ENCODE assay signal across 24 mouse cellular contexts in the genomic region with DNA sequence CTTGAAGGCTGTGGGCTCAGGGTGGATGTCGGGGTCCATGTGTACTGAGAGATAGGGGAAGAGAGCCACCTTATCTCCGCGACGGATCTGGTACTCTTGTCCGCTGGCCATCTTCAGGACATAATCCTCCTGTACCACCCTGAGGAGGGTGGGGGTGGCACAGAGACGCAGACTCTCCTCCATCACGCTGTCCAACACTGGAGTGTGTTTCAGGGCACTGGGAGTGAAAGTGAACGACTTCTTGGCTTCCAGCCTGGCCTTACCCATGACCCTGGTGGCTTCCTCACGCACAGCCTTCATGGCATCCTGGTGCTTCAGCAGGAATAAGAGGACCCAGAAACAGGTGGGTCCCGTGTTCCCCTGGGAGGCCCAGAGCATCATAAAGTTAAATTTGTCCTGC. TPM values are rescaled to one million over a fixed set of nuclear protein-coding genes. Genes with fewer than 3 reads are reported as not detected.
"Had no signal": no experiment of that assay in that cellular context is flagged by ENCODE, and none has a peak within 500 bp of the region (broad histone marks: within the 10 kb centered on the region; RNA-seq: fewer than 3 reads in every experiment).

No protein-coding gene starts in this region.

- DNase-seq: lung, adult 18-20 months; lung, embryonic 14.5 days; lung, postnatal 10 days; midbrain, embryonic 14.5 days; retina, postnatal 1 day; right cerebral cortex, adult 18-20 months; right cerebral cortex, postnatal 25 days; right cerebral cortex, postnatal 4 days; spleen, adult 18-20 months; thymus, adult 18-20 months; thymus, postnatal 14 days; thymus, postnatal 36 days had no signal

- ATAC-seq: midbrain, embryonic 16.5 days had no signal

- H3K27ac ChIP-seq: midbrain, embryonic 10.5 days; midbrain, embryonic 12.5 days; neural tube, embryonic 13.5 days; neural tube, embryonic 15.5 days had no signal

- H3K36me3 ChIP-seq: midbrain, embryonic 10.5 days; midbrain, embryonic 12.5 days; neural tube, embryonic 13.5 days; neural tube, embryonic 15.5 days had no signal

- H3K9me3 ChIP-seq: midbrain, embryonic 10.5 days; midbrain, embryonic 12.5 days; neural tube, embryonic 13.5 days; neural tube, embryonic 15.5 days had no signal

- H3K4me2 ChIP-seq: lung, embryonic 14.5 days; midbrain, embryonic 12.5 days; neural tube, embryonic 13.5 days; neural tube, embryonic 15.5 days had no signal

- H3K27me3 ChIP-seq: neural tube, embryonic 13.5 days; neural tube, embryonic 15.5 days had no signal

- H3K4me3 ChIP-seq: midbrain, embryonic 10.5 days; midbrain, embryonic 12.5 days; myocyte; neural tube, embryonic 13.5 days; neural tube, embryonic 15.5 days had no signal

- H3K9ac ChIP-seq: lung, embryonic 14.5 days; midbrain, embryonic 12.5 days; neural tube, embryonic 13.5 days; neural tube, embryonic 15.5 days had no signal

- H3K4me1 ChIP-seq: midbrain, embryonic 12.5 days; neural tube, embryonic 13.5 days; neural tube, embryonic 15.5 days had no signal

RNA-seq across cellular contexts. Expression of a gene that starts 1.0 kb away (rescaled TPM):
- total RNA-seq: megakaryocyte-erythroid progenitor cell, adult 5-6 weeks had no signal
- polyA plus RNA-seq: lung, embryonic 14.5 days; lung, embryonic 16.5 days; midbrain, embryonic 10.5 days; midbrain, embryonic 12.5 days; midbrain, embryonic 14.5 days; midbrain, embryonic 16.5 days; myocyte; neural tube, embryonic 11.5 days; neural tube, embryonic 13.5 days; neural tube, embryonic 15.5 days; small intestine, adult 2 months; stomach, embryonic 14.5 days had no signal

RNA-seq across cellular contexts. Expression of a gene that starts 16.9 kb away (rescaled TPM):
- total RNA-seq: megakaryocyte, adult 5-6 weeks; megakaryocyte-erythroid progenitor cell, adult 5-6 weeks had no signal

RNA-seq across cellular contexts. Expression of a gene that starts 35.7 kb away (rescaled TPM):
- total RNA-seq: megakaryocyte, adult 5-6 weeks had no signal
